ENCODE assay signal across 26 mouse cellular contexts in genomic region chr12:119527760-119528159, GRCm38 (mm10).
DNase-seq lines count a peak whose midpoint lies in the region; ATAC-seq lines count a peak whose summit lies in the region.
"Had no signal": no experiment of that assay in that cellular context is flagged by ENCODE, and none has a peak within 500 bp of the region (broad histone marks: within the 10 kb centered on the region; RNA-seq: fewer than 3 reads in every experiment).

No protein-coding gene starts in this region.

- H3K9me3 ChIP-seq in forebrain, embryonic 11.5 days (ENCODE audit: control insufficient read depth, low read length), result no peaks in the 10 kb centered on the region
- H3K9me3 ChIP-seq in forebrain, embryonic 15.5 days, result no peaks in the 10 kb centered on the region
- H3K9me3 ChIP-seq in hindbrain, embryonic 14.5 days (ENCODE audit: control insufficient read depth, low read length), result no peaks in the 10 kb centered on the region
- no peaks in the 10 kb centered on the region for H3K9me3 ChIP-seq in hindbrain, embryonic 10.5 days
- H3K9me3 ChIP-seq in liver, embryonic 16.5 days (replicated peaks; ENCODE audit: control insufficient read depth, low read length), result no peaks in the 10 kb centered on the region
- H3K9me3 ChIP-seq in embryonic facial prominence, embryonic 12.5 days, result no peaks in the 10 kb centered on the region
- H3K9me3 ChIP-seq: heart, embryonic 13.5 days; hindbrain, embryonic 15.5 days; limb, embryonic 15.5 days; neural tube, embryonic 13.5 days had no signal

- H3K4me2 ChIP-seq in forebrain, embryonic 11.5 days (ENCODE audit: low read depth, low read length, severe bottlenecking), result no peak overlapping the region
- no peak overlapping the region for H3K4me2 ChIP-seq in forebrain, embryonic 15.5 days (replicated peaks)
- no peak overlapping the region for H3K4me2 ChIP-seq in hindbrain, embryonic 14.5 days (replicated peaks)
- no peak overlapping the region for H3K4me2 ChIP-seq in liver, embryonic 16.5 days (ENCODE audit: low read depth, low read length)
- no peak overlapping the region for H3K4me2 ChIP-seq in embryonic facial prominence, embryonic 12.5 days (replicated peaks)
- H3K4me2 ChIP-seq: heart, embryonic 13.5 days; hindbrain, embryonic 15.5 days; limb, embryonic 15.5 days; neural tube, embryonic 13.5 days had no signal

- no peak overlapping the region for H3K4me3 ChIP-seq in forebrain, embryonic 11.5 days (ENCODE audit: low read depth, low read length)
- no peak overlapping the region for H3K4me3 ChIP-seq in forebrain, embryonic 15.5 days
- no peak overlapping the region for H3K4me3 ChIP-seq in hindbrain, embryonic 14.5 days (replicated peaks; ENCODE audit: low read length)
- H3K4me3 ChIP-seq in hindbrain, embryonic 10.5 days, result no peak overlapping the region
- H3K4me3 ChIP-seq in liver, embryonic 16.5 days (ENCODE audit: low read depth, low read length), result no peak overlapping the region
- no peak overlapping the region for H3K4me3 ChIP-seq in embryonic facial prominence, embryonic 12.5 days
- H3K4me3 ChIP-seq: heart, embryonic 13.5 days; hindbrain, embryonic 15.5 days; limb, embryonic 15.5 days; neural tube, embryonic 13.5 days had no signal

- 83% methylated on average over 2 of the region's 2 CpGs for WGBS in forebrain, embryonic 11.5 days
- 88% methylated on average over 2 of the region's 2 CpGs for WGBS in forebrain, embryonic 15.5 days
- WGBS in hindbrain, embryonic 14.5 days, result 88% methylated on average over 2 of the region's 2 CpGs
- 79% methylated on average over 2 of the region's 2 CpGs for WGBS in hindbrain, embryonic 10.5 days
- 48% methylated on average over 2 of the region's 2 CpGs for WGBS in liver, embryonic 16.5 days (ENCODE audit: insufficient replicate concordance)
- 80% methylated on average over 2 of the region's 2 CpGs for WGBS in embryonic facial prominence, embryonic 12.5 days

- ATAC-seq in forebrain, embryonic 11.5 days (replicated peaks; ENCODE audit: low FRiP score), result no peak; the same call in 1 of the 2 replicates
- no peak for ATAC-seq in forebrain, embryonic 15.5 days (replicated peaks)
- ATAC-seq in hindbrain, embryonic 14.5 days (ENCODE audit: low FRiP score), result 0 out of 2 replicates have a peak, but pooled peaks have one; percentile 31
- ATAC-seq in liver, embryonic 16.5 days (ENCODE audit: low read depth), result 0 out of 2 replicates have a peak, but pooled peaks have one; percentile 13
- ATAC-seq in embryonic facial prominence, embryonic 12.5 days (ENCODE audit: insufficient number of reproducible peaks, insufficient read depth, low FRiP score, low TSS enrichment), result peak; percentile 62; the same call in 1 of the 2 replicates
- ATAC-seq: forebrain, embryonic 14.5 days; midbrain, embryonic 16.5 days; Patski had no signal

- no peak overlapping the region for H3K27ac ChIP-seq in forebrain, embryonic 11.5 days (ENCODE audit: low read depth, low read length)
- H3K27ac ChIP-seq in forebrain, embryonic 15.5 days (replicated peaks), result no peak overlapping the region
- H3K27ac ChIP-seq in hindbrain, embryonic 14.5 days, result no peak overlapping the region
- H3K27ac ChIP-seq in hindbrain, embryonic 10.5 days, result no peak overlapping the region
- no peak overlapping the region for H3K27ac ChIP-seq in liver, embryonic 16.5 days (ENCODE audit: low read length)
- no peak overlapping the region for H3K27ac ChIP-seq in embryonic facial prominence, embryonic 12.5 days
- H3K27ac ChIP-seq: heart, embryonic 13.5 days; hindbrain, embryonic 15.5 days; limb, embryonic 15.5 days; neural tube, embryonic 13.5 days had no signal

- H3K36me3 ChIP-seq in forebrain, embryonic 11.5 days (ENCODE audit: control insufficient read depth, insufficient read depth, low read length), result no peaks in the 10 kb centered on the region
- no peaks in the 10 kb centered on the region for H3K36me3 ChIP-seq in forebrain, embryonic 15.5 days
- no peaks in the 10 kb centered on the region for H3K36me3 ChIP-seq in hindbrain, embryonic 14.5 days (replicated peaks; ENCODE audit: control insufficient read depth, insufficient read depth)
- H3K36me3 ChIP-seq in hindbrain, embryonic 10.5 days, result no peaks in the 10 kb centered on the region
- H3K36me3 ChIP-seq in liver, embryonic 16.5 days (ENCODE audit: control insufficient read depth, insufficient read depth), result no peaks in the 10 kb centered on the region
- no peaks in the 10 kb centered on the region for H3K36me3 ChIP-seq in embryonic facial prominence, embryonic 12.5 days
- H3K36me3 ChIP-seq: heart, embryonic 13.5 days; hindbrain, embryonic 15.5 days; limb, embryonic 15.5 days; neural tube, embryonic 13.5 days had no signal

- no peaks in the 10 kb centered on the region for H3K27me3 ChIP-seq in forebrain, embryonic 11.5 days (ENCODE audit: control insufficient read depth, insufficient read depth, low read length)
- H3K27me3 ChIP-seq in forebrain, embryonic 15.5 days, result no peaks in the 10 kb centered on the region
- no peaks in the 10 kb centered on the region for H3K27me3 ChIP-seq in hindbrain, embryonic 14.5 days (ENCODE audit: control insufficient read depth, insufficient read depth, low read length)
- no peaks in the 10 kb centered on the region for H3K27me3 ChIP-seq in hindbrain, embryonic 10.5 days (ENCODE audit: insufficient read depth, poor library complexity, severe bottlenecking)
- no peaks in the 10 kb centered on the region for H3K27me3 ChIP-seq in liver, embryonic 16.5 days (ENCODE audit: control insufficient read depth, insufficient read depth, low read depth, low read length)
- H3K27me3 ChIP-seq in embryonic facial prominence, embryonic 12.5 days, result no peaks in the 10 kb centered on the region
- H3K27me3 ChIP-seq: heart, embryonic 13.5 days; hindbrain, embryonic 15.5 days; limb, embryonic 15.5 days; neural tube, embryonic 13.5 days had no signal

- peak; percentile 48 for DNase-seq in forebrain, embryonic 11.5 days (ENCODE audit: low spot score)
- no peak for DNase-seq in hindbrain, embryonic 14.5 days (ENCODE audit: low spot score)
- no peak for DNase-seq in hindbrain, embryonic 10.5 days (ENCODE audit: low spot score)
- no peak for DNase-seq in liver
- DNase-seq in right cerebral cortex, postnatal 14 days, result no peak
- DNase-seq: adrenal gland, postnatal 10 days; cerebellum, adult 11-12 months; cerebellum, postnatal 10 days; gastrocnemius, postnatal 25 days; heart, adult 18-20 months; heart, postnatal 10 days; kidney, adult 2 months; kidney, postnatal 4 days; lung, adult 2 months; lung, postnatal 14 days; thymus, postnatal 4 days had no signal

- no peaks in the 10 kb centered on the region for H3K4me1 ChIP-seq in forebrain, embryonic 11.5 days (replicated peaks; ENCODE audit: control insufficient read depth, insufficient read depth, low read length)
- H3K4me1 ChIP-seq in forebrain, embryonic 15.5 days, result no peaks in the 10 kb centered on the region
- H3K4me1 ChIP-seq in hindbrain, embryonic 14.5 days (replicated peaks; ENCODE audit: control insufficient read depth, insufficient read depth, low read length), result no peaks in the 10 kb centered on the region
- no peaks in the 10 kb centered on the region for H3K4me1 ChIP-seq in hindbrain, embryonic 10.5 days (replicated peaks)
- no peaks in the 10 kb centered on the region for H3K4me1 ChIP-seq in liver, embryonic 16.5 days (ENCODE audit: control insufficient read depth, low read depth, low read length)
- H3K4me1 ChIP-seq in embryonic facial prominence, embryonic 12.5 days, result no peaks in the 10 kb centered on the region
- H3K4me1 ChIP-seq: heart, embryonic 13.5 days; hindbrain, embryonic 15.5 days; limb, embryonic 15.5 days; neural tube, embryonic 13.5 days had no signal

- no peak overlapping the region for H3K9ac ChIP-seq in forebrain, embryonic 11.5 days (ENCODE audit: low read length)
- no peak overlapping the region for H3K9ac ChIP-seq in forebrain, embryonic 15.5 days (replicated peaks)
- no peak overlapping the region for H3K9ac ChIP-seq in hindbrain, embryonic 14.5 days
- H3K9ac ChIP-seq in liver, embryonic 16.5 days (ENCODE audit: low read depth, low read length), result no peak overlapping the region
- no peak overlapping the region for H3K9ac ChIP-seq in embryonic facial prominence, embryonic 12.5 days
- H3K9ac ChIP-seq: heart, embryonic 13.5 days; hindbrain, embryonic 15.5 days; limb, embryonic 15.5 days; neural tube, embryonic 13.5 days had no signal

Comparison
In these comparisons a context has a peak if more than half of its experiments do, and no peak if none do; other contexts are left out.
1. ATAC-seq: peak in hindbrain, embryonic 14.5 days (single experiment), liver, embryonic 16.5 days (single experiment) and embryonic facial prominence, embryonic 12.5 days (single experiment); none in forebrain, embryonic 11.5 days (single experiment) and forebrain, embryonic 15.5 days (single experiment).